Comparison of ENCODE assay signal across 18 mouse cellular contexts in the genomic region with DNA sequence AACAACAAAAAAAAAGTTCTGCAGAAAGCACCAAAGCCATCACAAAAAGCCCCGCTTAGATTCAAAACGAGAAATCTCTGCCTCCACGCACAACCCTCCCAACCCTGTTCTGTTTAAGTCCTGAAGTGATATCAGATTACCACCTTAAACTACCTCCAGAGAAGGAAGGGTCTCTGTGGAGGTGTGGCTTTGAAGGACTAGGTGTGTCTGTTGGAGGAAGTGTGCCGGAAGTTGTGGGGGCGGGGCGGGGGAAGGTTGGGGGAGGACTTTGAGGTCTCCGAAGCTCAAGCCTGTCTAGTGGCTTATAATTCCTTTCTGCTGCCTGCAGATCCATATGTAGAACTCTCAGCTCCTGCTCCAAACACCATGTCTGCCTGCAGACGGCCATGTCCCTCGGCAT.
DNase-seq lines count a peak whose midpoint lies in the region; ATAC-seq lines count a peak whose summit lies in the region.
"Had no signal": no experiment of that assay in that cellular context is flagged by ENCODE, and none has a peak within 500 bp of the region (broad histone marks: within the 10 kb centered on the region; RNA-seq: fewer than 3 reads in every experiment).

No protein-coding gene starts in this region.

- H3K27me3 ChIP-seq in kidney, embryonic 16.5 days (ENCODE audit: insufficient read depth, low read length), result no peaks in the 10 kb centered on the region
- no peaks in the 10 kb centered on the region for H3K27me3 ChIP-seq in embryonic facial prominence, embryonic 15.5 days
- H3K27me3 ChIP-seq in limb, embryonic 10.5 days (ENCODE audit: low read depth, poor library complexity, severe bottlenecking), result no peaks in the 10 kb centered on the region
- H3K27me3 ChIP-seq in liver, embryonic 11.5 days (replicated peaks; ENCODE audit: control insufficient read depth, insufficient read depth, low read length), result no peaks in the 10 kb centered on the region
- H3K27me3 ChIP-seq: hindbrain, embryonic 15.5 days; liver, embryonic 13.5 days had no signal

- no peak overlapping the region for H3K9ac ChIP-seq in kidney, embryonic 16.5 days (replicated peaks; ENCODE audit: low read length)
- H3K9ac ChIP-seq in embryonic facial prominence, embryonic 15.5 days, result no peak overlapping the region
- H3K9ac ChIP-seq in liver, embryonic 11.5 days (ENCODE audit: low read depth, low read length), result no peak overlapping the region
- H3K9ac ChIP-seq: hindbrain, embryonic 15.5 days; liver, embryonic 13.5 days had no signal

- no peaks in the 10 kb centered on the region for H3K36me3 ChIP-seq in kidney, embryonic 16.5 days (ENCODE audit: insufficient read depth, low read length)
- H3K36me3 ChIP-seq in embryonic facial prominence, embryonic 15.5 days, result no peaks in the 10 kb centered on the region
- no peaks in the 10 kb centered on the region for H3K36me3 ChIP-seq in limb, embryonic 10.5 days
- no peaks in the 10 kb centered on the region for H3K36me3 ChIP-seq in liver, embryonic 11.5 days (ENCODE audit: control insufficient read depth, insufficient read depth, low read length)
- H3K36me3 ChIP-seq: G1E; hindbrain, embryonic 15.5 days; liver, embryonic 13.5 days had no signal

- H3K27ac ChIP-seq in kidney, embryonic 16.5 days (ENCODE audit: low read length), result no peak overlapping the region
- no peak overlapping the region for H3K27ac ChIP-seq in embryonic facial prominence, embryonic 15.5 days (replicated peaks)
- H3K27ac ChIP-seq in limb, embryonic 10.5 days, result peak overlapping the region; percentile 61
- H3K27ac ChIP-seq in liver, embryonic 11.5 days (ENCODE audit: low read depth, low read length), result no peak overlapping the region
- H3K27ac ChIP-seq: heart, adult 2 months; hindbrain, embryonic 15.5 days; liver, embryonic 13.5 days had no signal

- H3K4me2 ChIP-seq in kidney, embryonic 16.5 days (replicated peaks; ENCODE audit: low read depth, low read length), result peak overlapping the region; percentile 22
- peak overlapping the region; percentile 6; the same call in 1 of the 2 replicates for H3K4me2 ChIP-seq in embryonic facial prominence, embryonic 15.5 days (replicated peaks)
- no peak overlapping the region for H3K4me2 ChIP-seq in liver, embryonic 11.5 days
- H3K4me2 ChIP-seq: hindbrain, embryonic 15.5 days; liver, embryonic 13.5 days had no signal

- H3K4me1 ChIP-seq in kidney, embryonic 16.5 days (ENCODE audit: insufficient read depth, low read length), result 0 out of 2 replicates have a peak, but pooled peaks cover 5% of the 10 kb centered on the region
- H3K4me1 ChIP-seq in embryonic facial prominence, embryonic 15.5 days, result no peaks in the 10 kb centered on the region
- H3K4me1 ChIP-seq in limb, embryonic 10.5 days, result peaks cover 15% of the 10 kb centered on the region
- peaks cover 7% of the 10 kb centered on the region for H3K4me1 ChIP-seq in liver, embryonic 11.5 days (replicated peaks; ENCODE audit: control insufficient read depth, insufficient read depth, low read length)
- H3K4me1 ChIP-seq: hindbrain, embryonic 15.5 days had no signal

- WGBS in kidney, embryonic 16.5 days, result 50% methylated on average over 9 of the region's 9 CpGs
- 35% methylated on average over 9 of the region's 9 CpGs for WGBS in embryonic facial prominence, embryonic 15.5 days
- WGBS in limb, embryonic 10.5 days, result 61% methylated on average over 9 of the region's 9 CpGs
- WGBS in liver, embryonic 11.5 days, result 50% methylated on average over 9 of the region's 9 CpGs

- H3K9me3 ChIP-seq in kidney, embryonic 16.5 days (ENCODE audit: low read length), result no peaks in the 10 kb centered on the region
- no peaks in the 10 kb centered on the region for H3K9me3 ChIP-seq in embryonic facial prominence, embryonic 15.5 days (replicated peaks)
- no peaks in the 10 kb centered on the region for H3K9me3 ChIP-seq in limb, embryonic 10.5 days (replicated peaks)
- H3K9me3 ChIP-seq in liver, embryonic 11.5 days (ENCODE audit: control insufficient read depth, low read length), result no peaks in the 10 kb centered on the region
- H3K9me3 ChIP-seq: G1E; hindbrain, embryonic 15.5 days; liver, embryonic 13.5 days had no signal

- peak; percentile 51; the same call in 1 of the 2 replicates for ATAC-seq in kidney, embryonic 16.5 days (ENCODE audit: low FRiP score, low TSS enrichment)
- ATAC-seq in embryonic facial prominence, embryonic 15.5 days (ENCODE audit: insufficient number of reproducible peaks, low FRiP score, low TSS enrichment, low read depth), result no peak
- ATAC-seq in liver, embryonic 11.5 days (replicated peaks; ENCODE audit: low FRiP score), result no peak
- ATAC-seq: activated CD4-positive, CD25-positive, alpha-beta regulatory T cell, adult 4 months had no signal

- peak overlapping the region; percentile 11; the same call in 1 of the 2 replicates for H3K4me3 ChIP-seq in kidney, embryonic 16.5 days (ENCODE audit: low read length)
- no peak overlapping the region for H3K4me3 ChIP-seq in embryonic facial prominence, embryonic 15.5 days (replicated peaks)
- peak overlapping the region; percentile 18; the same call in 1 of the 2 replicates for H3K4me3 ChIP-seq in limb, embryonic 10.5 days
- H3K4me3 ChIP-seq in liver, embryonic 11.5 days (ENCODE audit: low read depth, low read length), result no peak overlapping the region
- H3K4me3 ChIP-seq: heart, adult 2 months; hindbrain, embryonic 15.5 days; liver, embryonic 13.5 days had no signal

- no peak for DNase-seq in kidney, adult 9 months
- peak; percentile 5 for DNase-seq in WW6 (ENCODE audit: low read depth, low spot score)
- peak; percentile 43 for DNase-seq in limb, embryonic 10.5 days (ENCODE audit: low spot score)
- no peak for DNase-seq in right cerebral cortex, postnatal 4 days
- DNase-seq in frontal cortex, postnatal 25 days (ENCODE audit: low spot score in 2 of 2), result no peak
- DNase-seq in liver, embryonic 11.5 days (ENCODE audit: low spot score), result no peak
- DNase-seq: cerebellum, postnatal 25 days; heart, adult 2 months; heart, postnatal 10 days; kidney, adult 18-20 months; liver, embryonic 13.5 days; right cerebral cortex, postnatal 14 days; thymus, adult 2 months had no signal

Comparison
In these comparisons a context has a peak if more than half of its experiments do, and no peak if none do; other contexts are left out.
1. H3K4me3 ChIP-seq: peak in kidney, embryonic 16.5 days (single experiment) and limb, embryonic 10.5 days (single experiment); none in embryonic facial prominence, embryonic 15.5 days (single experiment) and liver, embryonic 11.5 days (single experiment).
2. DNase-seq: peak in WW6 (single experiment) and limb, embryonic 10.5 days (single experiment); none in kidney, adult 9 months (single experiment), right cerebral cortex, postnatal 4 days (single experiment), frontal cortex, postnatal 25 days (0 of 2) and liver, embryonic 11.5 days (single experiment).